Mouse (Mus musculus) hematopoietic multipotent progenitor cell, adult 10-12 weeks (in vitro differentiated cells): ENCODE results near the gene Col4a4. TPM values are rescaled to one million over a fixed set of nuclear protein-coding genes. Genes with fewer than 3 reads are reported as not detected.

Source experiments
- polyA plus RNA-seq: library from polyadenylated mRNA; stranded (reverse); fragments of >175 nt; gene quantifications from 2 replicates; pipeline ENCODE4 v1.2.3, GENCODE M21; 2012; ENCODE audit warnings: low replicate concordance

The Col4a4 gene
- polyA plus RNA-seq, result 0.03 TPM in 1 of 2 replicates, not detected in the other

GRCm38 (mm10) chr1:82586713-82587399, at the start of gene Col4a4, which contains the start of gene Col4a3:
Gene Col4a4 (minus strand): TSS chr1:82586849.
Gene Col4a3 (plus strand): TSS chr1:82586921.

Other genes starting within 250 kb of the Col4a4 start
- not detected in 2 replicates for gene Col4a3, start 72 bp upstream of the Col4a4 start, polyA plus RNA-seq
- 143 and 239 TPM in 2 replicates for gene Mff, start 138.0 kb upstream of the Col4a4 start, polyA plus RNA-seq
- gene Tm4sf20, start 181.6 kb upstream of the Col4a4 start, polyA plus RNA-seq, result not detected in 2 replicates
- gene Gm47791, start 184.4 kb upstream of the Col4a4 start, polyA plus RNA-seq, result not detected in 2 replicates